Comparison of ENCODE assay signal across 15 mouse cellular contexts in genomic region chr5:125333009-125333408, GRCm38 (mm10). TPM values are rescaled to one million over a fixed set of nuclear protein-coding genes. Genes with fewer than 3 reads are reported as not detected.
DNase-seq lines count a peak whose midpoint lies in the region; ATAC-seq and TF ChIP-seq lines count a peak whose summit lies in the region.
"Had no signal": no experiment of that assay in that cellular context is flagged by ENCODE, and none has a peak within 500 bp of the region (broad histone marks: within the 10 kb centered on the region; RNA-seq: fewer than 3 reads in every experiment).

No protein-coding gene starts in this region.

- no peak for DNase-seq in forebrain, embryonic 10.5 days (ENCODE audit: extremely low spot score, low spot score)
- DNase-seq in forebrain, postnatal 0 days: no peak
- peak; percentile 24 to 51 for DNase-seq in left cerebral cortex, postnatal 14 days (ENCODE audit: low spot score in 2 of 2)
- DNase-seq in left cerebral cortex, adult 18-20 months (ENCODE audit: low spot score in 2 of 2): no peak
- DNase-seq in liver, postnatal 0 days: no peak
- DNase-seq in adrenal gland, postnatal 4 days (ENCODE audit: low spot score in 2 of 2): no peak
- no peak for DNase-seq in gastrocnemius, postnatal 25 days
- DNase-seq: kidney, postnatal 14 days; left cerebral cortex, postnatal 4 days; thymus, adult 18-20 months had no signal

- intact Hi-C loops in left cerebral cortex, postnatal 14 days (cut with DNase I): no loop called here

- H3K27ac ChIP-seq in forebrain, embryonic 10.5 days: peak overlapping the region; percentile 73; the same call in 1 of the 2 replicates
- H3K27ac ChIP-seq in forebrain, postnatal 0 days (ENCODE audit: low read depth, low read length): no peak overlapping the region
- peak overlapping the region; percentile 39; the same call in 1 of the 2 replicates for H3K27ac ChIP-seq in embryonic facial prominence, embryonic 15.5 days (replicated peaks)
- peak overlapping the region; percentile 93 for H3K27ac ChIP-seq in liver, postnatal 0 days (ENCODE audit: low read depth)
- H3K27ac ChIP-seq: midbrain, embryonic 12.5 days; neural tube, embryonic 15.5 days had no signal

- H3K4me2 ChIP-seq in forebrain, postnatal 0 days (ENCODE audit: low read depth): no peak overlapping the region
- H3K4me2 ChIP-seq in embryonic facial prominence, embryonic 15.5 days (replicated peaks): no peak overlapping the region
- peak overlapping the region; percentile 30 for H3K4me2 ChIP-seq in liver, postnatal 0 days (ENCODE audit: low read depth, low read length)
- H3K4me2 ChIP-seq: midbrain, embryonic 12.5 days; neural tube, embryonic 15.5 days had no signal

- peaks cover 19% of the 10 kb centered on the region for H3K36me3 ChIP-seq in forebrain, embryonic 10.5 days (replicated peaks)
- H3K36me3 ChIP-seq in forebrain, postnatal 0 days (ENCODE audit: insufficient read depth): no peaks in the 10 kb centered on the region
- H3K36me3 ChIP-seq in embryonic facial prominence, embryonic 15.5 days: no peaks in the 10 kb centered on the region
- H3K36me3 ChIP-seq in liver, postnatal 0 days (replicated peaks; ENCODE audit: insufficient read depth, low read length): 0 out of 2 replicates have a peak, but pooled peaks cover 6% of the 10 kb centered on the region
- H3K36me3 ChIP-seq: midbrain, embryonic 12.5 days; neural tube, embryonic 15.5 days had no signal

- no peak overlapping the region for H3K4me3 ChIP-seq in forebrain, embryonic 10.5 days
- no peak overlapping the region for H3K4me3 ChIP-seq in forebrain, postnatal 0 days (ENCODE audit: low read depth, low read length)
- H3K4me3 ChIP-seq in embryonic facial prominence, embryonic 15.5 days (replicated peaks): no peak overlapping the region
- H3K4me3 ChIP-seq in liver, postnatal 0 days (ENCODE audit: low read depth, low read length): no peak overlapping the region
- H3K4me3 ChIP-seq: midbrain, embryonic 12.5 days; neural tube, embryonic 15.5 days had no signal

- ATAC-seq in forebrain, postnatal 0 days: no peak
- no peak for ATAC-seq in embryonic facial prominence, embryonic 15.5 days (ENCODE audit: insufficient number of reproducible peaks, low FRiP score, low TSS enrichment, low read depth)
- ATAC-seq in liver, postnatal 0 days: no peak
- ATAC-seq: forebrain, embryonic 16.5 days had no signal

- no peak for TF ChIP-seq CTCF in forebrain, postnatal 0 days (IDR thresholded peaks at IDR 0.05; ENCODE audit: low read depth)
- no peak for TF ChIP-seq CTCF in liver, postnatal 0 days (IDR thresholded peaks at IDR 0.05; ENCODE audit: low read depth)

- no peak for TF ChIP-seq EP300 in liver, postnatal 0 days (IDR thresholded peaks at IDR 0.05; ENCODE audit: low read depth)

- H3K4me1 ChIP-seq in forebrain, embryonic 10.5 days: peaks cover 40% of the 10 kb centered on the region
- H3K4me1 ChIP-seq in forebrain, postnatal 0 days (ENCODE audit: insufficient read depth): no peaks in the 10 kb centered on the region
- peaks cover 24% of the 10 kb centered on the region for H3K4me1 ChIP-seq in embryonic facial prominence, embryonic 15.5 days
- H3K4me1 ChIP-seq in liver, postnatal 0 days (ENCODE audit: insufficient read depth): peaks cover 47% of the 10 kb centered on the region

- WGBS in forebrain, embryonic 10.5 days: 85% methylated on average over 6 of the region's 6 CpGs
- WGBS in forebrain, postnatal 0 days: 87% methylated on average over 6 of the region's 6 CpGs
- 76% methylated on average over 6 of the region's 6 CpGs for WGBS in embryonic facial prominence, embryonic 15.5 days
- 59% methylated on average over 6 of the region's 6 CpGs for WGBS in liver, postnatal 0 days (ENCODE audit: insufficient replicate concordance)

- no peaks in the 10 kb centered on the region for H3K9me3 ChIP-seq in forebrain, embryonic 10.5 days
- H3K9me3 ChIP-seq in forebrain, postnatal 0 days (ENCODE audit: low read length): no peaks in the 10 kb centered on the region
- no peaks in the 10 kb centered on the region for H3K9me3 ChIP-seq in embryonic facial prominence, embryonic 15.5 days (replicated peaks)
- H3K9me3 ChIP-seq in liver, postnatal 0 days (ENCODE audit: low read length): no peaks in the 10 kb centered on the region
- H3K9me3 ChIP-seq: G1E; midbrain, embryonic 12.5 days; neural tube, embryonic 15.5 days had no signal

- no peak overlapping the region for H3K9ac ChIP-seq in forebrain, postnatal 0 days
- no peak overlapping the region for H3K9ac ChIP-seq in embryonic facial prominence, embryonic 15.5 days
- H3K9ac ChIP-seq in liver, postnatal 0 days (replicated peaks): 0 out of 2 replicates have a peak overlapping the region, but pooled peaks have one; percentile 9
- H3K9ac ChIP-seq: midbrain, embryonic 12.5 days; neural tube, embryonic 15.5 days had no signal

- H3K27me3 ChIP-seq in forebrain, embryonic 10.5 days (ENCODE audit: poor library complexity, severe bottlenecking): no peaks in the 10 kb centered on the region
- H3K27me3 ChIP-seq in forebrain, postnatal 0 days (ENCODE audit: insufficient read depth, low read length): no peaks in the 10 kb centered on the region
- H3K27me3 ChIP-seq in embryonic facial prominence, embryonic 15.5 days: no peaks in the 10 kb centered on the region
- no peaks in the 10 kb centered on the region for H3K27me3 ChIP-seq in liver, postnatal 0 days (ENCODE audit: insufficient read depth, low read length)
- H3K27me3 ChIP-seq: midbrain, embryonic 12.5 days; neural tube, embryonic 15.5 days had no signal

RNA-seq across cellular contexts. Expression of gene Scarb1, which starts 7.9 kb away (rescaled TPM):
- polyA plus RNA-seq in forebrain, embryonic 10.5 days (2016; fragmentation: Nextera tagmentation; extraction: Ambion mirVana): 51.3 and 54.5 TPM in 2 replicates
- 45.2 and 52.7 TPM in 2 replicates for total RNA-seq in forebrain, postnatal 0 days (2014; rRNA removed)
- polyA plus RNA-seq in forebrain, postnatal 0 days (2015; fragmentation: Nextera tagmentation; extraction: Ambion mirVana): 53.5 and 55.9 TPM in 2 replicates
- total RNA-seq in left cerebral cortex, postnatal 14 days (2021): 10 to 100 TPM; 36.9 to 41.1 TPM
- total RNA-seq in left cerebral cortex, adult 18-20 months (2021): 10 to 100 TPM; 27.4 to 29.2 TPM
- polyA plus RNA-seq in embryonic facial prominence, embryonic 15.5 days (2015; fragmentation: Nextera tagmentation; extraction: Ambion mirVana): 61.0 and 64.7 TPM in 2 replicates
- 105 and 109 TPM in 2 replicates for polyA plus RNA-seq in liver, postnatal 0 days (2015; fragmentation: Nextera tagmentation; extraction: Ambion mirVana)
- 100 to 1,000 TPM; 582 to 655 TPM for total RNA-seq in adrenal gland, postnatal 4 days (2021)
- total RNA-seq in gastrocnemius, postnatal 25 days (2021): 10 to 100 TPM; 11.7 to 25.2 TPM

RNA-seq across cellular contexts. Expression of gene Gm10382, which starts 56.1 kb away (rescaled TPM):
- polyA plus RNA-seq in forebrain, embryonic 10.5 days (2016; fragmentation: Nextera tagmentation; extraction: Ambion mirVana): 0.21 and 0.38 TPM in 2 replicates
- total RNA-seq in forebrain, postnatal 0 days (2014; rRNA removed): 1.00 TPM in 1 of 2 replicates, not detected in the other
- polyA plus RNA-seq in forebrain, postnatal 0 days (2015; fragmentation: Nextera tagmentation; extraction: Ambion mirVana): 0.25 and 0.34 TPM in 2 replicates
- under 1 TPM in 1 of 2 experiments, not detected in 1; 0.37 TPM for total RNA-seq in left cerebral cortex, postnatal 14 days (2021)
- total RNA-seq in left cerebral cortex, adult 18-20 months (2021): under 1 TPM; 0.28 to 0.40 TPM
- 0.32 and 0.48 TPM in 2 replicates for polyA plus RNA-seq in embryonic facial prominence, embryonic 15.5 days (2015; fragmentation: Nextera tagmentation; extraction: Ambion mirVana)
- 0.17 and 0.18 TPM in 2 replicates for polyA plus RNA-seq in liver, postnatal 0 days (2015; fragmentation: Nextera tagmentation; extraction: Ambion mirVana)
- total RNA-seq in adrenal gland, postnatal 4 days (2021): under 1 TPM in 1 of 2 experiments, not detected in 1; 0.25 TPM
- not detected for total RNA-seq in gastrocnemius, postnatal 25 days (2021)
- total RNA-seq: G1E had no signal

RNA-seq across cellular contexts. Expression of gene Ubc, which starts 57.0 kb away (rescaled TPM):
- polyA plus RNA-seq in forebrain, embryonic 10.5 days (2016; fragmentation: Nextera tagmentation; extraction: Ambion mirVana): 931 and 967 TPM in 2 replicates
- total RNA-seq in forebrain, postnatal 0 days (2014; rRNA removed): 817 and 912 TPM in 2 replicates
- polyA plus RNA-seq in forebrain, postnatal 0 days (2015; fragmentation: Nextera tagmentation; extraction: Ambion mirVana): 858 and 1,225 TPM in 2 replicates
- 100 to 1,000 TPM; 752 to 821 TPM for total RNA-seq in left cerebral cortex, postnatal 14 days (2021)
- total RNA-seq in left cerebral cortex, adult 18-20 months (2021): 100 to 1,000 TPM; 771 to 830 TPM
- polyA plus RNA-seq in embryonic facial prominence, embryonic 15.5 days (2015; fragmentation: Nextera tagmentation; extraction: Ambion mirVana): 1,092 and 1,100 TPM in 2 replicates
- 369 and 531 TPM in 2 replicates for polyA plus RNA-seq in liver, postnatal 0 days (2015; fragmentation: Nextera tagmentation; extraction: Ambion mirVana)
- 1,000 to 10,000 TPM; 1,138 to 1,334 TPM for total RNA-seq in adrenal gland, postnatal 4 days (2021)
- 1,000 to 10,000 TPM in 1 of 2 experiments, 100 to 1,000 TPM in 1; 606 to 1,413 TPM for total RNA-seq in gastrocnemius, postnatal 25 days (2021)

Comparison
In these comparisons a context has a peak if more than half of its experiments do, and no peak if none do; other contexts are left out.
1. DNase-seq: peak in left cerebral cortex, postnatal 14 days (2 of 2); none in forebrain, embryonic 10.5 days (single experiment), forebrain, postnatal 0 days (single experiment), left cerebral cortex, adult 18-20 months (0 of 2), liver, postnatal 0 days (single experiment), adrenal gland, postnatal 4 days (0 of 2) and gastrocnemius, postnatal 25 days (single experiment).
2. RNA of gene Scarb1, which starts 7.9 kb away (total RNA-seq): 582 to 655 TPM in adrenal gland, postnatal 4 days; 45.2 to 52.7 TPM in forebrain, postnatal 0 days, 36.9 to 41.1 TPM in left cerebral cortex, postnatal 14 days, 27.4 to 29.2 TPM in left cerebral cortex, adult 18-20 months and 11.7 to 25.2 TPM in gastrocnemius, postnatal 25 days; every median in the first group is over 10 times any median in the second.